19 mouse cellular contexts compared by ENCODE assay signal in genomic region chr17:45258007-45258406, GRCm38 (mm10).
DNase-seq lines count a peak whose midpoint lies in the region; ATAC-seq lines count a peak whose summit lies in the region.
"Had no signal": no experiment of that assay in that cellular context is flagged by ENCODE, and none has a peak within 500 bp of the region (broad histone marks: within the 10 kb centered on the region; RNA-seq: fewer than 3 reads in every experiment).

No protein-coding gene starts in this region.

- peaks cover 51% of the 10 kb centered on the region for H3K4me1 ChIP-seq in megakaryocyte, embryonic 14.5 days
- no peaks in the 10 kb centered on the region for H3K4me1 ChIP-seq in hindbrain, embryonic 16.5 days (ENCODE audit: control insufficient read depth, insufficient read depth, low read depth, low read length)
- 0 out of 2 replicates have a peak, but pooled peaks cover under 1% of the 10 kb centered on the region for H3K4me1 ChIP-seq in embryonic facial prominence, embryonic 10.5 days
- H3K4me1 ChIP-seq: forebrain, embryonic 13.5 days had no signal

- H3K27me3 ChIP-seq in megakaryocyte, embryonic 14.5 days (replicated peaks) = peaks cover 44% of the 10 kb centered on the region
- no peaks in the 10 kb centered on the region for H3K27me3 ChIP-seq in hindbrain, embryonic 16.5 days (replicated peaks; ENCODE audit: control insufficient read depth, insufficient read depth, low read length)
- 0 out of 2 replicates have a peak, but pooled peaks cover 4% of the 10 kb centered on the region for H3K27me3 ChIP-seq in embryonic facial prominence, embryonic 10.5 days (replicated peaks; ENCODE audit: low read depth, poor library complexity, severe bottlenecking)
- H3K27me3 ChIP-seq: forebrain, embryonic 13.5 days; heart, embryonic 13.5 days; hindbrain, embryonic 13.5 days had no signal

- peak; percentile 24 for DNase-seq in adrenal gland, postnatal 14 days
- no peak for DNase-seq in adrenal gland, adult 18-20 months (ENCODE audit: low spot score in 2 of 2)
- DNase-seq in 416B (ENCODE audit: low read depth) = peak; percentile 24
- peak; percentile 10 for DNase-seq in MEL-GATA-1-ER (ENCODE audit: extremely low read depth, low read depth)
- DNase-seq in embryonic facial prominence, embryonic 10.5 days (ENCODE audit: low spot score) = no peak
- DNase-seq: cerebellum, adult 11-12 months; cerebellum, adult 9-10 months; cerebellum, postnatal 25 days; forebrain, postnatal 0 days; gastrocnemius, adult 2 months; gastrocnemius, postnatal 25 days; heart, postnatal 36 days had no signal

- H3K9ac ChIP-seq in hindbrain, embryonic 16.5 days (ENCODE audit: low read depth, low read length) = no peak overlapping the region
- H3K9ac ChIP-seq: forebrain, embryonic 13.5 days; forebrain, postnatal 0 days; heart, embryonic 13.5 days; hindbrain, embryonic 13.5 days had no signal

- no peak overlapping the region for H3K4me2 ChIP-seq in hindbrain, embryonic 16.5 days (ENCODE audit: low read length)
- H3K4me2 ChIP-seq: forebrain, embryonic 13.5 days; heart, embryonic 13.5 days; hindbrain, embryonic 13.5 days had no signal

- 76% methylated on average over 7 of the region's 7 CpGs for WGBS in hindbrain, embryonic 16.5 days
- 86% methylated on average over 7 of the region's 7 CpGs for WGBS in embryonic facial prominence, embryonic 10.5 days

- H3K27ac ChIP-seq in hindbrain, embryonic 16.5 days (ENCODE audit: low read depth, low read length) = no peak overlapping the region
- no peak overlapping the region for H3K27ac ChIP-seq in embryonic facial prominence, embryonic 10.5 days (replicated peaks)
- H3K27ac ChIP-seq: forebrain, embryonic 13.5 days; gastrocnemius, adult 2 months; heart, embryonic 13.5 days; hindbrain, embryonic 13.5 days had no signal

- H3K9me3 ChIP-seq in megakaryocyte, embryonic 14.5 days = peaks cover 13% of the 10 kb centered on the region
- H3K9me3 ChIP-seq in hindbrain, embryonic 16.5 days (ENCODE audit: control insufficient read depth, low read length) = no peaks in the 10 kb centered on the region
- H3K9me3 ChIP-seq in embryonic facial prominence, embryonic 10.5 days = no peaks in the 10 kb centered on the region
- H3K9me3 ChIP-seq: forebrain, embryonic 13.5 days; hindbrain, embryonic 13.5 days had no signal

- H3K4me3 ChIP-seq in megakaryocyte, embryonic 14.5 days (replicated peaks) = peak overlapping the region; percentile 46
- no peak overlapping the region for H3K4me3 ChIP-seq in hindbrain, embryonic 16.5 days (ENCODE audit: low read length)
- H3K4me3 ChIP-seq in embryonic facial prominence, embryonic 10.5 days = no peak overlapping the region
- H3K4me3 ChIP-seq: forebrain, embryonic 13.5 days; gastrocnemius, adult 2 months; heart, embryonic 13.5 days; hindbrain, embryonic 13.5 days had no signal

- H3K36me3 ChIP-seq in megakaryocyte, embryonic 14.5 days (replicated peaks; ENCODE audit: low read length) = no peaks in the 10 kb centered on the region
- no peaks in the 10 kb centered on the region for H3K36me3 ChIP-seq in hindbrain, embryonic 16.5 days (ENCODE audit: control insufficient read depth, insufficient read depth, low read length)
- no peaks in the 10 kb centered on the region for H3K36me3 ChIP-seq in embryonic facial prominence, embryonic 10.5 days (replicated peaks)
- H3K36me3 ChIP-seq: heart, embryonic 13.5 days; hindbrain, embryonic 13.5 days had no signal

- ATAC-seq in megakaryocyte, adult 5-6 weeks (ENCODE audit: poor library complexity, severe bottlenecking) = no peak
- no peak for ATAC-seq in hindbrain, embryonic 16.5 days
- ATAC-seq: forebrain, embryonic 13.5 days; forebrain, postnatal 0 days; intestine, embryonic 16.5 days had no signal

Comparison
In these comparisons a context has a peak if more than half of its experiments do, and no peak if none do; other contexts are left out.
1. DNase-seq: peak in adrenal gland, postnatal 14 days (single experiment), 416B (single experiment) and MEL-GATA-1-ER (single experiment); none in adrenal gland, adult 18-20 months (0 of 2) and embryonic facial prominence, embryonic 10.5 days (single experiment).